Mouse (Mus musculus) ES-E14 (cell line): ENCODE data around the gene Trim8.

Source experiments
- HCFC1 ChIP-seq: IDR thresholded peaks from 2 replicates; pipeline ENCODE4 v1.6.1; 2012; ENCODE audit warnings: low read length, inconsistent platforms, borderline replicate concordance; ENCODE audit not compliant: insufficient read depth
- MAFK ChIP-seq: IDR thresholded peaks from 2 replicates; pipeline ENCODE4 v1.6.1; 2014; ENCODE audit warnings: mild to moderate bottlenecking, low read depth, low read length, inconsistent platforms; ENCODE audit not compliant: insufficient read depth

DNA sequence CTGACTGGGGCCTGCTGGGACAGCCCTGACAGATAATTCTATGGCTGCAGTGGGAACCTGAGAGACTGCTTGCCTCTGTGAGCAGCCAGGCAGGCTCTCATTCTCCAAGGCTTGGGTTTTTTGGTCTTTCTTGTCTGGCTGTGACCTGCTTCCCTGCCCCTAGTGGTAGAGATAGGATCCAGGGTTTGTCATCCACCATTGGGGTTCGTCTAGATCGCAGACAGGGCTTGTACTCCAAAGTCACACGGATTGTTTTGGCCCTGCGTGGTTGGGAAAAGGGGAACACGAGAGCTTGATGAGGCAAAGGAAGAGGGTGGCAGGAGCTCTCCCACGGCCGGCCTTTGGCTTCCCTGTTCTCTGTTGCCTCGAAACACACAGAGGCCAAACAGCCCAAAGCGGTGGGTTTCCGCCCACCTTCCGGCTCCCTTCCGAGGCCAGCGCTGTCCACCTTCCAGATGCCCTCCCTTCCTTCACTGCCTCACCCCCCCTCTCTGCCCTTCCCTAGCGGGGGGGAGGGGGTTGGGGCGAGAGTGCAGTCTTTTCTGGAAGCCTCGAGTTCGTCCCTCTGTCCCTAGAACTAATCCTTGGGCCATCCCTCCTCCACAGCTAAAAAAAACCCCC is 18.5 kb upstream of the Trim8 start:
- TF ChIP-seq MAFK (no peak), HCFC1 (no peak)
